Mouse (Mus musculus): ENCODE data around the gene Arl8b. TPM values are rescaled to one million over a fixed set of nuclear protein-coding genes. Genes with fewer than 3 reads are reported as not detected.

Arl8b gene
- 100 to 1,000 TPM; 101 to 103 TPM for total RNA-seq (2021)
- long read RNA-seq, experiment 1, full-length matches to known transcripts: 55 of 96 reads
- long read RNA-seq, experiment 1, partial matches to known transcripts: 35 of 96 reads
- long read RNA-seq, experiment 1, other reads (novel, unspliced or antisense): 6 of 96 reads
- long read RNA-seq, experiment 2, full-length matches to known transcripts: 24 of 33 reads
- long read RNA-seq, experiment 2, partial matches to known transcripts: 6 of 33 reads
- long read RNA-seq, experiment 2, other reads (novel, unspliced or antisense): 3 of 33 reads

GRCm38 (mm10) chr6:108782526-108783183, at the start of gene Arl8b:
Arl8b (plus strand) TSS chr6:108783099.
- peak; percentile 99 for DNase-seq

- peak; percentile 82 for DNase-seq
These were observed 46.8 kb upstream of the Arl8b start for GRCm38 (mm10) chr6:108735910-108736750.

GRCm38 (mm10) chr6:108738463-108739203, 44.3 kb upstream of the Arl8b start:
- DNase-seq: no peak

GRCm38 (mm10) chr6:108740579-108740978, 42.3 kb upstream of the Arl8b start:
- DNase-seq: no peak

- no peak for DNase-seq
These were observed 39.2 kb upstream of the Arl8b start for GRCm38 (mm10) chr6:108743730-108744129.

GRCm38 (mm10) chr6:108751324-108751723, 31.6 kb upstream of the Arl8b start:
- DNase-seq: no peak

- DNase-seq: no peak
These were observed 30.5 kb upstream of the Arl8b start for GRCm38 (mm10) chr6:108752395-108752794.

- DNase-seq: no peak
These were observed 29.4 kb upstream of the Arl8b start for GRCm38 (mm10) chr6:108753536-108753935.

GRCm38 (mm10) chr6:108754376-108754775, 28.5 kb upstream of the Arl8b start:
- DNase-seq: peak; percentile 46

- DNase-seq: no peak
These were observed 27.0 kb upstream of the Arl8b start for GRCm38 (mm10) chr6:108755936-108756335.

- no peak for DNase-seq
These were observed 23.8 kb upstream of the Arl8b start for GRCm38 (mm10) chr6:108758997-108759697.

GRCm38 (mm10) chr6:108759698-108760039, 23.2 kb upstream of the Arl8b start:
- peak; percentile 15 for DNase-seq

- no peak for DNase-seq
These were observed 12.0 kb upstream of the Arl8b start for GRCm38 (mm10) chr6:108770880-108771279.

GRCm38 (mm10) chr6:108772913-108773312, 10.0 kb upstream of the Arl8b start:
- DNase-seq: peak; percentile 94

GRCm38 (mm10) chr6:108773480-108773879, 9.4 kb upstream of the Arl8b start:
- DNase-seq: no peak

- DNase-seq: peak; percentile 38
These were observed 6.6 kb upstream of the Arl8b start for GRCm38 (mm10) chr6:108776274-108776673.

- DNase-seq: no peak
These were observed 5.2 kb upstream of the Arl8b start for GRCm38 (mm10) chr6:108777560-108778287.

- DNase-seq: no peak
These were observed 4.5 kb upstream of the Arl8b start for GRCm38 (mm10) chr6:108778399-108778798.

- DNase-seq: no peak
These were observed 1.0 kb upstream of the Arl8b start for GRCm38 (mm10) chr6:108781865-108782264.

- DNase-seq: peak; percentile 62
These were observed 434 bp downstream of the Arl8b start for GRCm38 (mm10) chr6:108783184-108783881.

Data from adrenal gland, postnatal 10 days (tissue).